Mouse (Mus musculus): ENCODE data around the gene Ildr2. TPM values are rescaled to one million over a fixed set of nuclear protein-coding genes. Genes with fewer than 3 reads are reported as not detected.

Ildr2 gene
- polyA plus RNA-seq, 1 experiment from 2014 or later = 10.8 TPM

DNA sequence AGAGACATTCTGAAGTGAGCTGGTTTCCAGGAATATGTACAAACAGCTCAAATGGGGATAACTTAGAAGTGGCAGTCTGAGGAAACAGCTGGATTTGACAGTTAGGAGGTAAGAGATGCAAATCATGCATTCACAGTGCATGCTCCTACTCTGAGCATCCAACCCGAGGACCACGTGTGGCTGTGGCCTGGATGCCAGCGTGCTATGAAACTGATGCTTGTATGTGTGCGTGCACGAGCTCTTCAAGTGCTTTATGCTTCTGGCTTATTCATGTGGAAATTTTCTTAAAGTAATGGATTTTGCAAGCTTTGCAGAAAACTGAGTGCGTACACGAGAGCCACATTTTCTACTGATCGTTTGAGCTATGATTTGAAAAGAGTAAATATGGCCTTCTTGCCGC is 32.3 kb downstream of the Ildr2 start:
- Histone ChIP-seq H3K9me3 (no peaks in the 10 kb centered on the region), H3K4me2 (replicated peaks) (0 out of 2 replicates have a peak overlapping the region, but pooled peaks have one; percentile 2), H3K27me3 (no peaks in the 10 kb centered on the region), H3K4me3 (no peak overlapping the region), H3K9ac (replicated peaks) (no peak overlapping the region), H3K27ac (replicated peaks) (peak overlapping the region; percentile 60), H3K36me3 (no peaks in the 10 kb centered on the region), H3K4me1 (peaks cover 64% of the 10 kb centered on the region)
- 56% methylated on average over 9 of the region's 9 CpGs for WGBS
- ATAC-seq (ENCODE audit: low FRiP score, low read depth) = no peak

DNA sequence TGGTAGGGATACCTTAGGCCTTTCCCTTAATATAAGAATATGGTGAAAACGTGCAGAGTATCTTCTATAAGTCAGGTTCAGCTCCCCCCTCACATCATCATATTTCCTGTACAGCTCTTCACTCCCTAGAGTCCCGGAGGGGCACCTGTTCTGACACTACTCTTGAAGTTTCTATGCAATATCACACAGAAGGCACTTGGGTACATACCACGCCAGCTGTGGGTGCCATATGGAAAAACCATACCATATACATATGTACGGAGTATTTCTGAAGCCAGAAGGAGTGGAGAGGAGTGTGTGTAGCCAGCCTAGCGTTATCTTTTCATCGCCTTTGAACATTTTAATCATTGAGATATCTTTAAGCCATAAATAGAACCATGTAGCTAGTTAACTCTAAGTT is 36.6 kb downstream of the Ildr2 start:
- H3K9ac ChIP-seq (replicated peaks) = no peak overlapping the region
- peaks cover 22% of the 10 kb centered on the region for H3K4me1 ChIP-seq
- H3K36me3 ChIP-seq = peaks cover 13% of the 10 kb centered on the region
- H3K27ac ChIP-seq (replicated peaks) = no peak overlapping the region
- no peaks in the 10 kb centered on the region for H3K27me3 ChIP-seq
- no peaks in the 10 kb centered on the region for H3K9me3 ChIP-seq
- no peak overlapping the region for H3K4me2 ChIP-seq (replicated peaks)
- no peak overlapping the region for H3K4me3 ChIP-seq
- ATAC-seq (ENCODE audit: low FRiP score, low read depth) = no peak
- WGBS = 92% methylated on average over 6 of the region's 6 CpGs

DNA sequence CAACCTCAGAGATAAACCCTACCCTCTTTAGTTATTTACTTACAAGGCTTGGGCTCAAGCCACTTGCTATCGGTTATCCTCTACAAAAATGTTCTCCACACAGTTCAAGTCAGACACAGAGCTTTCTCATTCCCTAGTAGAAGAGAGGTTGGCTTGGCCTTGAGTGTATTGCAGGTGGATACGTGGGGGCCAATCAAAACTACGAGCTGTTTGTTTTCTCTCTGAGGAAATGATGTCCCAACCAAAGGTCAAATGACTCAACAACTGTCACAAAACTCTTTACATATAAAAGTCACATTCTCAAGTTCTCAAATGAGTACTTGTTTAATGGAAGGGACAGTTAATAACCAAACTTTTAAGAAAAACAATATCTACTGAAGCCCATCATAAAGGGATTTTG is 39.1 kb downstream of the Ildr2 start:
- WGBS = 94% methylated on average over 3 of the region's 3 CpGs

DNA sequence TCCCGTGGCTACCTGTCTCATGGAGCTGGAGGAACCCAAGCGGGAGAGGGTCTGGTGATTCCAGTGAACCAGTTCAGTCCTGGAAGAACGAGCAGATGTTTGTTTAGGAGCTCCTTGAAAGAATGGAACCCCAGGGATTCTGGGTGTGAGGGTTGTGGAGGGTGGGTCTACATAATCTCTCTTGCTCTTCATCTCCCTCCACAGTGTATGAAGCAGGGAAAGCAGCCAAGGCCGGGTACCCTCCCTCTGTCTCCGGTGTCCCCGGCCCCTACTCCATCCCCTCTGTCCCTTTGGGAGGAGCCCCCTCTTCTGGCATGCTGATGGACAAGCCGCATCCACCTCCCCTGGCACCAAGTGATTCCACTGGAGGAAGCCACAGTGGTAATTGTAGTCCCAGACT is 41.6 kb downstream of the Ildr2 start:
- H3K4me2 ChIP-seq (replicated peaks) = no peak overlapping the region
- no peak overlapping the region for H3K27ac ChIP-seq (replicated peaks)
- peaks cover 5% of the 10 kb centered on the region; the same call in 1 of the 2 replicates for H3K4me1 ChIP-seq
- ATAC-seq (ENCODE audit: low FRiP score, low read depth) = no peak
- 72% methylated on average over 7 of the region's 7 CpGs for WGBS
- no peak overlapping the region for H3K9ac ChIP-seq (replicated peaks)
- peaks cover 28% of the 10 kb centered on the region for H3K36me3 ChIP-seq
- H3K9me3 ChIP-seq = no peaks in the 10 kb centered on the region
- no peak overlapping the region for H3K4me3 ChIP-seq
- H3K27me3 ChIP-seq = no peaks in the 10 kb centered on the region

More for the DNA sequence above, 39.1 kb downstream of the Ildr2 start:
- peaks cover 26% of the 10 kb centered on the region for H3K36me3 ChIP-seq
- H3K9ac ChIP-seq (replicated peaks) = no peak overlapping the region
- H3K4me1 ChIP-seq = peaks cover 5% of the 10 kb centered on the region; the same call in 1 of the 2 replicates
- H3K4me3 ChIP-seq = no peak overlapping the region
- H3K27me3 ChIP-seq = no peaks in the 10 kb centered on the region
- no peak overlapping the region for H3K4me2 ChIP-seq (replicated peaks)
- ATAC-seq (ENCODE audit: low FRiP score, low read depth) = no peak
- H3K9me3 ChIP-seq = no peaks in the 10 kb centered on the region
- H3K27ac ChIP-seq (replicated peaks) = no peak overlapping the region

DNA sequence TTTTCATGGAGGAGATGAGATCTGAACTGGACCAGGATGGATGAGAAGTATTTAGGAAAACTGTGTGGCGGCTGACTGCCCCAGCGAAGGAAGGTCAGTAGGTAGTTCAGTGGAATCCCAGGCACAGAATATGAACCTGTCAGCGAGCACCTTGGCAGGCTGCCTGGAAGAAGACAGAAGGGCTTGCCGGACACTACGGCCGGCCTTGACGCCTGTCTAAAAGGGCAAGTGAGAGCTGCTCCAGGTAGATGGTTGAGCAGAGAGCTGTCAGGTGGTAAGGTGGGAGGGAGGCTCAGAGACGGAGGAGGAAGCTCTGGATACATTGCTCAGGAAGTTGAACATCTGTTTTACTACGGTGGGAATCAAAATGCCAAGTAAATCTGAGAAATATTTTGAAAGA is 42.4 kb downstream of the Ildr2 start:
- Histone ChIP-seq H3K4me3 (no peak overlapping the region), H3K9ac (replicated peaks) (no peak overlapping the region), H3K27ac (replicated peaks) (no peak overlapping the region), H3K36me3 (peaks cover 29% of the 10 kb centered on the region), H3K9me3 (no peaks in the 10 kb centered on the region), H3K4me1 (no peaks in the 10 kb centered on the region), H3K4me2 (replicated peaks) (no peak overlapping the region), H3K27me3 (no peaks in the 10 kb centered on the region)
- WGBS = 95% methylated on average over 9 of the region's 9 CpGs
- no peak for ATAC-seq (ENCODE audit: low FRiP score, low read depth)

DNA sequence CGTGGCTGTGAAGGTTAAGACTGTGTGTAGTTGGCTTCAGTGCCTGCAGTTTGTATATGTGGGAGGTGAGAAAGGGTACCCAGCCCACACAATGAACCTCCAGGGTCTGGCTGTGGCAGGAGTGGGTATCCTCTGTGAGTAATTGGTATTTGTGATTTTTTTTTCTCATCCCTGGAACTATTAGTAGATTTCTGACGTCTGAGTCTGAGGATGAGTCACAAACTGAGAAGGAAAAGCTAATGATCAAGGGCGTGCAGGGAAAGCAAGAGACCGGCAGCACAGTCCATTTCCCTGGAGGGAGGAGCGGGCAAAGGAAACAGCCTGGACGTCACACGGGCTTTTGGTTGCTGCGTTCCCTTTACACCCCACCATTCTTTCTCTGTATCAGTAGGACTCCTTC is 43.0 kb downstream of the Ildr2 start:
- WGBS = 80% methylated on average over 8 of the region's 8 CpGs
- Histone ChIP-seq H3K36me3 (peaks cover 29% of the 10 kb centered on the region), H3K27ac (replicated peaks) (no peak overlapping the region), H3K9me3 (no peaks in the 10 kb centered on the region), H3K9ac (replicated peaks) (no peak overlapping the region), H3K4me1 (no peaks in the 10 kb centered on the region), H3K27me3 (no peaks in the 10 kb centered on the region), H3K4me3 (no peak overlapping the region), H3K4me2 (replicated peaks) (no peak overlapping the region)
- ATAC-seq (ENCODE audit: low FRiP score, low read depth) = no peak

DNA sequence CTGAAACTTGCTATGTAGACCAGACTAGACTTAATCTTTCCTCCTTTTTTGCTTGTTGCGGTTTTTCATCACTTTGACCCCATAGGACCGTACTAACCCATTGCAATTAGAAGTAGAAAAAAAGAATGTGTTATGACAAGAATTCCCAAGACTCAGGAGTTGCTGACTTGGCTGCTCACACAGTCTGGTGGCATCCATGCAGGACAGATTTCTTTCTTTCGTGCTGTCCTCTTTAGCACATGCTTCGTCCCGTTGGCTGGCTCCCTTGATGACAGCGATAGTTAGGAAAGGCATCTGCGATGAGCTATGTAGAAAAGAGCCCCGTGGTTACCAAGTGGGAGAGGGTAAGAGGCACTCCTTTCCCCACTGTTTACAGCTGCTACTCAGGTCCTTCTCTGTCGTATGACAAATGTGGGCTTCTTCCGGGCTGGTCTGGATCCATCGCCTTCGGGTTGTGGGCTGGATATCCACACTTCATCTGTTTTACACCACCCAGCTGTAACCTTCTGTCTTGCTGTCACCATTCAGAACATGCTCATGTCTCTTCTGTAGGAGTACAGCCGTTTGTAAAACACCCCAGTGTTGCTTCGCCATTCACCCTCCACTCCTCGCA is 43.7 kb downstream of the Ildr2 start:
- WGBS = 87% methylated on average over 15 of the region's 15 CpGs
- no peak overlapping the region for H3K4me2 ChIP-seq (replicated peaks)

DNA sequence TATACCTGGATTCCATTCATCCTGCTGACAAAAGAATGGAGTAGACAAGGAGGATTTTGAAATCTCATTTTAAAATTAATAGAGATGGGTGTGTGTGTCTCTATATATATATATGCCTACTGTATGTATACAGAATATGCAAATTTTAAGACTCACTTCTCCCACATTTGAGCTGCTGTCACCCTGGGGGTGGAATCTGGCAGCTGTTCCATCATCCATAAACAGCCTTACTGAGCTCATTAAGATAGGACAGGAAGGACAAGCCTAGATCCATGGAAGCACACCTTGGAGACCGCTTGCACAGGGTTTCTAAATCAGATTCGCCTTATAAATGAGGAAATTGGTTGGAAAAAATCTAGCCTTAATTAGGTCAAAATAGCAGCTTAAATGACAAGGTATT is 44.9 kb downstream of the Ildr2 start:
- ATAC-seq (ENCODE audit: low FRiP score, low read depth) = no peak
- Histone ChIP-seq H3K9ac (replicated peaks) (no peak overlapping the region), H3K27me3 (no peaks in the 10 kb centered on the region), H3K4me2 (replicated peaks) (no peak overlapping the region), H3K4me3 (no peak overlapping the region), H3K27ac (replicated peaks) (no peak overlapping the region), H3K4me1 (no peaks in the 10 kb centered on the region), H3K9me3 (no peaks in the 10 kb centered on the region), H3K36me3 (peaks cover 29% of the 10 kb centered on the region)
- WGBS = 91% methylated on average over 2 of the region's 2 CpGs

More for the DNA sequence above, 43.7 kb downstream of the Ildr2 start:
- H3K27ac ChIP-seq (replicated peaks) = no peak overlapping the region
- H3K4me3 ChIP-seq = no peak overlapping the region
- ATAC-seq (ENCODE audit: low FRiP score, low read depth) = no peak
- no peaks in the 10 kb centered on the region for H3K4me1 ChIP-seq
- no peaks in the 10 kb centered on the region for H3K9me3 ChIP-seq
- H3K9ac ChIP-seq (replicated peaks) = no peak overlapping the region
- H3K36me3 ChIP-seq = peaks cover 29% of the 10 kb centered on the region
- H3K27me3 ChIP-seq = no peaks in the 10 kb centered on the region

DNA sequence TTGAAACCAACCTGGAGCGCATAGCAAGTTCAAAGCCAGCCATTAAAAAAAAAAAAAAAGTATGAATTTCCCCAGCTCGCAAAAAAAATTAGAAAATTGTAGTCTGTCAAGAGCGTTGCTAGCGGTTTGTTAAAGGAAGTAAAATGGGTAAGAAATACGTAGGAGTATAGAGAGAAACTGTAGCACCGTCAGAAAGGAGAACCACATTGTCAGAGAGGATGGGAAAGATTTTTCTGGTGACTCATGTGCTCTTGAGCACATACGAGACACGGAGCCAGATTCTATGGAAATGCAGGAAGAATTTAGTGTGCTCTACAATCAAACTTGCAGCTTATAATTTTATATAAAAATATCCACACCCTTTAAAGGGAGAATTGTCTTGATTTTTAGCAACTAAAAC is 45.9 kb downstream of the Ildr2 start:
- Histone ChIP-seq H3K27ac (replicated peaks) (no peak overlapping the region), H3K4me3 (no peak overlapping the region), H3K4me2 (replicated peaks) (no peak overlapping the region), H3K36me3 (peaks cover 30% of the 10 kb centered on the region), H3K4me1 (no peaks in the 10 kb centered on the region), H3K9ac (replicated peaks) (no peak overlapping the region), H3K27me3 (no peaks in the 10 kb centered on the region), H3K9me3 (no peaks in the 10 kb centered on the region)
- ATAC-seq (ENCODE audit: low FRiP score, low read depth) = no peak
- WGBS = 92% methylated on average over 8 of the region's 8 CpGs

DNA sequence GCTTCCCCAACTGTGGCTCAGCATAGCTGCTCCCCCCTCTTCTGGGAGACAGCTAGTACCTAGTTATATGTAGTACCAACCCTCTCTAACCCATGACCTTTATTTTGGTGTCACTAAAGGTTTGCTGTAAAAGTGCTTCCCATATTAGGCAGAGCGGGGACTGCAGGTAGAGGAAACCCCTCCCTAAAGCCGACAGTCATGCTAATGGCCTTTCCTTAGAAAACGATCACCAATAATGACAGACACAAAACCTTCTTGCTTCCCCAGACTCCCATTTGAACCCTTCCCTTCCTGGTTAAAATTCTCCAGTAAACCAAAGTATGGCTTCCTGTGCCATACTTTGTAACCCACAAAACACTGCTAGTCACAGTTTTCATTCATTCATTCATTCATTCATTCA is 46.6 kb downstream of the Ildr2 start:
- Histone ChIP-seq H3K4me1 (no peaks in the 10 kb centered on the region), H3K27me3 (no peaks in the 10 kb centered on the region), H3K27ac (replicated peaks) (no peak overlapping the region), H3K9me3 (no peaks in the 10 kb centered on the region), H3K36me3 (peaks cover 28% of the 10 kb centered on the region; the same call in 1 of the 2 replicates), H3K4me3 (no peak overlapping the region), H3K4me2 (replicated peaks) (no peak overlapping the region), H3K9ac (replicated peaks) (no peak overlapping the region)
- 84% methylated on average over 3 of the region's 3 CpGs for WGBS
- ATAC-seq (ENCODE audit: low FRiP score, low read depth) = no peak

DNA sequence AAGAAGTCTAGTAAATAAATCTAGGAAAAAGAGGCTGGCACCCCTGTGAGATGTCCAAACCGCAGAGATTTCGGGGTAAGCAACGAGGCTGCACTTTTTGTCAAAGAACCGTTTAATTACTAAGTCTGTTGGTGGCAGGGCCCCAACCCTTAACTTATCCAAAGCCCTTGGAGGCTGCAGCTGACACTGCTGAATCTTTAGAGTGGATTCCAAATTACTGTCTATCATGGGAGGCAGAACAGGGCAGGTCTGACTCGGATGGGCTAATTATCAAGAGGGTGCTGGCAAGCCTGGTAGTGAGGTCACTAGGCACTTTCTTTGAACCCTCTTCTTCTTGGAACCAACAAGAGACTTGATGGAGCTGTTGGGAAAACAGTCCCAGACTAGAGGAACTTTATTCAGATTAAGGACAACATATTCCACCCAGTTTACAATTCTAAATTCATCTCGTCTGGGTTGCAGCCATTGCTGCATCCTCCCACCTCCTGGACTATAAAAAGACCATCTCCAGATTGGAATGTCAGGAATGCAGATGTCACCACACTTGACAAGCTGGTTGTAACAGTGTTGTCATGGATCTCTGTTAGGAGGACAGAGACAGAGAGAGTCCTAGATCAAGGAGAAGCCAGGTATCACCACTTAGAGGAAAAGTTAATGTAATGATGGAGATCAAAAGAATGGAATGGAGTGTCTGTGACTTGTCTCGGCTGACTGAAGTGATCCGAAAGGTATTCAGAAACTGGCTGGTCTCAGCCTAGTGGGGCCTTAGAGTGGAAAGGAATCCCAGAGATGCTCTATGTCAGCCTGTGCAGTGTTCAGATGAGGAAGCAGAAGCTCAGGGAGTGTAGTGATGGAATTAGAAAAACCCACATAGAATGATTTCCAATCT is 50.7 kb downstream of the Ildr2 start:
- ATAC-seq (ENCODE audit: low FRiP score, low read depth) = no peak
- no peak overlapping the region for H3K27ac ChIP-seq (replicated peaks)
- H3K27me3 ChIP-seq = peaks cover 15% of the 10 kb centered on the region
- H3K4me1 ChIP-seq = peaks cover 15% of the 10 kb centered on the region
- 80% methylated on average over 8 of the region's 8 CpGs for WGBS
- peaks cover 19% of the 10 kb centered on the region; the same call in 1 of the 2 replicates for H3K36me3 ChIP-seq
- no peak overlapping the region for H3K4me3 ChIP-seq
- no peak overlapping the region for H3K4me2 ChIP-seq (replicated peaks)
- H3K9me3 ChIP-seq = no peaks in the 10 kb centered on the region
- no peak overlapping the region for H3K9ac ChIP-seq (replicated peaks)

DNA sequence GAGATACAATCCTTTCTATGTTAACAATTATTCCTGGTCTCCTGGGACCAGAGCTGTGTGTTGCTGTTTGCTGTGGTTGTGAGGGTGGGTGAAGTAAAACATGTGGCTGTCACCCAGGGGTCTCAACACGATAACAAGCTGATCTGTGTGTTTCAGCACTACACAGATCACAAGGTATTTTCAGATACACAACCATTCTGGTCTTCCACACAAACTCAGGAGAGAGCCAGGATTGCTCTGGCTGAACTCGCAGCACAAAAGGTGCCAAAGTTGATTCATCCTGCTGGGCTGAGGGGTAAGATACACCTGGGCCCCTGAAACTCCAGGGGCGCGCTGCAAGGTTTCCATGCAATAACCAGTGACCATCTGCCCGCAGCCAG is 54.5 kb downstream of the Ildr2 start:
- 25% methylated on average over 5 of the region's 5 CpGs for WGBS
- Histone ChIP-seq H3K4me3 (peak overlapping the region; percentile 52), H3K36me3 (peaks cover 35% of the 10 kb centered on the region), H3K9me3 (no peaks in the 10 kb centered on the region), H3K9ac (replicated peaks) (peak overlapping the region; percentile 67), H3K4me2 (replicated peaks) (peak overlapping the region; percentile 81), H3K27ac (replicated peaks) (peak overlapping the region; percentile 65; the same call in 1 of the 2 replicates), H3K27me3 (peaks cover 15% of the 10 kb centered on the region), H3K4me1 (peaks cover 18% of the 10 kb centered on the region)
- ATAC-seq (ENCODE audit: low FRiP score, low read depth) = peak; percentile 28; the same call in 1 of the 2 replicates

Measured in midbrain, embryonic 12.5 days (tissue).